Mouse (Mus musculus) retina, adult 2 months (tissue): Measurements from ENCODE around the gene Gmfg.

ENCODE experiments used
- DNase-seq: peaks from one replicate; pipeline ENCODE4 v3.0.0-alpha.2; 2012; ENCODE audit warnings: low read depth, low spot score

The Gmfg gene

DNA sequence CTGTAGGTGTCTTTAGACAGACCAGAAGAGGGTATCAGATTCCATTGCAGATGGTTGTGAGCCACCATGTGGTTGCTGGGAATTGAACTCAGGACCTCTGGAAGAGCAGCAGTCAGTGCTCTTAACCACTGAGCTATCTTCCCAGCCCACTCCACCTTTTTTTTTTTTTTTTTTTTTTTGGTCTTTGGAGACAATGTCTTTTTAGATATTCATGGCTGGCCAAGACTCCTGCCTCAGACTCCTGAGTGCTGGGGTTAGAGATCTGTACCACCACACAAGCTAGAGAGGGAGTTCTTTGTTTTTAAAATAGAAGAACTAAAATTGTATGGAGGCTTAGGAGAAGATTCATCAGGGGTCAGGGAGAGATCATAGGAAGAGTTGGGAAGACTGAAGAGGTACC lies 717 bp downstream of the Gmfg start:
- DNase-seq, result no peak

DNA sequence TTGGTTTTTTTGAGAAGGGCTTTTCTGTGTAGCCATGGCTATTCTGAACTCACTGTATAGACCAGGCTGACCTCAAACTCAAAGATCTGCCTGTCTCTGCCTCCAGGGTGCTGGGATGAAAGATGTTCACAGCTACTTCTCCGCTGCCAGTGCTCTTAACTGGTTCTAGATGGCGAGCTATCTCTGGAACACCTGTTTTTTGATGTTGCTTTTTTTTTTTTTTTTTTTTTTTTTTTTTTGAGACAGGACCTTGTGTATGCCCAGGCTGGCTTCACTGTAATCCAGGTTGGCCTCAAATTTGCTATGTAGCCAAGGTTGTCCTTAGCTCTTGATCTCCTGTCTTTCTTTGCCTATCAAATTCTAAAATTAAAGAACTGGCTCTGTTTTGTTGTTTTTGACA lies 1.5 kb downstream of the Gmfg start:
- DNase-seq, result no peak

DNA sequence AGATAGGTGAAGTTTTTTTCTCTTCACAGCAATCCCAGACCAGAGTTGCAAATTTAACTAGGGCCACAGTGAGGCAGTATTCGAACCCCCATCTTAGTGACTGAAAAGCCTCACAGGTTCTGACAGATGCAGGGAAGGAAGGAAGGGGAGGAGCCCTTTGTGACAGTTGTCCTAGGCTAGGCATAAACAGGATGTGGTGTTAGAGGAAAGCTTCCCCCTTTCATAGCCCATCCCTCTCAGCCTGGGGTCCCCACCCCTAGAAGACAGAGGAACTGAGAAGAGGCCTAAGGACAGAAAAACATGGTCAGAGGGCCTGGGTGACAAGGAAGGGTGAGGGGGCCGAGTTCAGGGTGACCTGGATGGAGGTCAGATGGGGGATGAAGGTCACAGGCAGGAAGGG lies 3.5 kb downstream of the Gmfg start:
- DNase-seq, result no peak

DNA sequence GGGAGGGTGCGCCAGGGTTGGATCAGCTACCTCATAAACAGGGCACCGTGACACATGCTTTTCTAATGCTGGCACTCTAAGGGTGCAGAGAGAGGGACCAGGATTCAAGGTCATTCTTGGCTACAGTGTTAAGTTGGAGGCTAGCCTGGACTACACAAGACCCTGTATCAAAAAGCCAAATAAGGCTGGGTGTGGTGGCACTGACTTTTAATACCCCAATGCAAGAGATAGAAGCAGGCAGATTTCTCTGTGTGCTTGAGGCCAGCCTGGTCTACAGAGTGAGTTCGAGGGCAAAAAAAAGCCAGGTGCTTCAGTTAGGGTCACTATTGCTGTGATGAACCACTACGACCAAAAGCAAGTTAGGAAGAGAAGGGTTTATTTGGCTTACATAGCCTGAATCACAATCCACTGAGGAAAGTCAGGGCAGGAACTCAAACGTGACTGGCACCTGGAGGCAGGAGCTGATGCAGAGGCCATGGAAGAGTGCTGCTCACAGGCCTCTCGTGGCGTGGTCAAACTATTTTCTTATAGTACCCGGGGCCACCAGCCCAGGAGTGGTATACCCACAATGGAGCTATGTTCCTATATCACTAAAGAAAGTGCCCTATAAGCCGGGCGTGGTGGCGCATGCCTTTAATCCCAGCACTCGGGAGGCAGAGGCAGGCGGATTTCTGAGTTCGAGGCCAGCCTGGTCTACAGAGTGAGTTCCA lies 4.7 kb downstream of the Gmfg start:
- DNase-seq, result no peak

DNA sequence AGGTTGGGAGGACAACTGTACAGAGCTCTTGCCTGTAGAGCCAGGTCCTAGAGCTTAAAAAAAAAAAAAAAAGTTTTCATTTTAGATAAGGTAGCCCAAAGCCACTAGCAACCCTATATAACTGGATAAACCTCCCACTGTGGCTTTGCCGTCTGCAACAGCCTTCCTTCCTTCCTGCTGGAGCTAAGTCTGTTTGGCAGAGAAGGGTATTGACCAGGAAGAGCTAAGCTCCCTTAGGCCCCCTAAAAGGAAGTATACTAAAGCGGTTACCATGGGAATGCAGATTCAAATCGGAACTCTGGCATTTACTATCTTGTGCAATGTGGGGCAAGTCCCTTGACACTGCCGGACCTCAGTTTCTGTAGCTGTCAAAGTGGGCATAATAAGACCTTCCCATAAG lies 5.4 kb downstream of the Gmfg start:
- no peak for DNase-seq

DNA sequence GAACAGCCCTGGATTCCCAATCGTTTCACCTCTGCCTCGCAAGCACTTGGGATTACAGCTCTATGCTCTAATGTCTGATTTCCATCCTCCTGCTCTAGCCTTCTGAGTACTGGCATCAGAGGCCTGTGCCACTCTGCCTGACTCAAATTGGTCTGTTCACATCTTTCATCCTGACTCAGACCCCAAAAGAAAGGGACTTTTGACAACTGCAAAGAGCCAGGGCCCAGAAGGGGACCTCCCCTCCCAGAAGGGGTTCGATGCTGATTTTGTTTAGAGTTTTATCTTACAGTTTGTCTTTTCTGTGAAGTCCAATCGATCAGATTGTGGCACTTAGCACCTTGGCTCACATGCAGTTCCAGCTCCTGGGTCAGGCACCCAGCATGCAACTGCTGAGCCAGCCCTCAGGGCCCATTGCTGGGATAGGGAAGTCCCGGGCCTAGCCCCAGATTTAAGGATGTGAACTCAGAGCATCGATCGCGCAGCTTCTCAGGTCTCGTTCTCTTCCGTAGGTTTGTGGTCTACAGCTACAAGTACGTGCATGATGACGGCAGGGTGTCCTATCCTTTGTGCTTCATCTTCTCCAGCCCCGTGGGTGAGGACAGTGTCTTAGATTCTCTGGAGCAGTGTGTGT lies 7.2 kb downstream of the Gmfg start:
- no peak for DNase-seq

DNA sequence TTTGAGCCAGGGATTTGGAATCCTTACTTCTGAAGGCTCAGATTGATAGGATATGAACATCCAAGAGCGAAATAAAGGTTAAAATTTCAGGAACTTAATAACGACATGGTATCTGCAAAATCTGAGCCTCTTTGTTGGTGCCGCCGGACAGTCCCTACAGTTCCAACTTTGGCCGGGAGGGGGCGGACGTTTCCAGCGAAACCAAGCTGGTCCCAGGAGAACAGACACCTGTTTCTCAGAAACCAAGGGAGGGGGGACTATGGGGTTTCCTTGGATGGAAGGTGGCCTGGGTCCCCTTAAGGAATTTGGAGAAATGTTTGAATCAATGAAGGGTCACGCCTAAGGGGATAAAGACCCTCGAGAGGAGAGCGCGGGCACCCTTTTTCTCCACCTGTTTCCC lies 9.2 kb downstream of the Gmfg start:
- peak; percentile 34 for DNase-seq

DNA sequence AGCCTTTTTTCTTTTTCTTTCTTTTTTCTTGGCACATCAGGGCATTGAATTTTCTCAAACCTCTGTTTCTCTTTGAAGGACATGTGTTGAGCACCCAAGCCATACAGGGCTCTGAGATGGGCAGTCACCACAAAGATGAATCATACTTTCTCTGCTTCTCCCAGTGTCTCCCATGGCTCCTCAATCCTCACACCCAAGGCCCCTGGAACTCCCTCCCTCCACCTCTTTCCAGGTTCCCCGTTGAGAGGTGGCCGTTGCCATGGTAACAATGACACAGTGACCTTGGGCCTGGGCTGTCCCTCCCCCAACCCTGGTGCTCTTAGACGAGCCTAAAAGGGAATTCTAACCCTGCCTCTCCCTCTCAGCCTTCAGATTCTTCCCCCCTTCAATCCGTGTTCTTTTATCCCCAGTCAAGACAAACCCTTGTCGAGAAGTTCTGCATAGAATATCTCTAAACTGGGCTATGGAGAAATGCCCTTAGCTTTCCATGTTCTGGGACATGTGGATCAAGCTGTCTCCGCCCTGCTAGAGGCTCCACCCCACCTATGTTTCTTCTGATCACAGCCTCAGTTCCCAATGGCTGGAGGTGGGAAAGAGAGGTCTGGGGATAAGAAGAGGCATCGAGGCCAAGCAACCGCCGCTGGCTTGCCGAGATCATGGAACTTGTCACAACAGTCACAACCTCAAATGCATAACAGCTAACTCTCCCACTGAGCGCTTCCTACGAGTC lies 10.0 kb downstream of the Gmfg start:
- DNase-seq, result no peak

DNA sequence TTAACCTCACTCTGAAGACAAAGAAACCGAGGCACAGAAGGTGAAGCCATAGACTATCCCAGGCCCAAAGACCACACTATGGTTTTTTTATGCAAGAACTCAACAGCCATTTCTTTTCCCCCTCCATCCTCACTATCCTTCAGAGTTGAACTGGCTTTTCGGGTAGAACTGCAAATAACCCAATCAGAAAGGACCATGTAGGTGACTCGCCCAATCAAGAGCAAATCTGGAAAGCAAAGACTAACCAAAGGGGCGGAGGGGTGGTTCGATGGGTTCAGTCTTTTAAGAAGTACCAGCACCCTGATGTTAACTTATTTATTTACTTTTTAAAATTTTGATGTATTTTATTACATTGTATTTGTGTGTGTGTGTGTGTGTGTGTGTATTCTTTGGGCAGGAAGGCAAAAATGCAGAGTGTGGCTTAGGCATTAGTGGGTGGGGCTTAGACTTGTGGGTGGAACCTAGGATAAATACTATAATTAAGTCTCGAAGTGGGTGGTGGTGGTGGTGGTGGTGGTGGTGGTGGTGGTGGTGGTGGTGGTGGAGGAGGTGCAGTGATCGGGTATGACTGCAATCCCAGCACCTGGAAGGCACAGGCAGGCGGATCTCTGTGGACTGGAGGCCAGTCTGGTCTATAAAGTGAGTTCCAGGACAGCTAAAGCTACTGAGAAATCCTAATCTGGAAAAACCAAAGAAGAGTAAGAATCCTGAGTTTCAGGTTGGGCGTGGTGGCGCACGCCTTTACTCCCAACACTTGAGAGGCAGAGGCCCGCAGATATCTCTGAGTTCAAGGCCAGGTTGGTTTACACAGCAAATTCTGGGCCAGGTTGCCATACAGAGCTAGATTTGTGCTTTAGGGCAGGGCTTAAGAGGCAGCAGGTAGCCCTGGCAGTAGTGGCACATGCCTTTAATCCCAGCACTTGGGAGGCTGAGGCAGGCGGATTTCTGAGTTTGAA lies 10.9 kb downstream of the Gmfg start:
- DNase-seq, result no peak

DNA sequence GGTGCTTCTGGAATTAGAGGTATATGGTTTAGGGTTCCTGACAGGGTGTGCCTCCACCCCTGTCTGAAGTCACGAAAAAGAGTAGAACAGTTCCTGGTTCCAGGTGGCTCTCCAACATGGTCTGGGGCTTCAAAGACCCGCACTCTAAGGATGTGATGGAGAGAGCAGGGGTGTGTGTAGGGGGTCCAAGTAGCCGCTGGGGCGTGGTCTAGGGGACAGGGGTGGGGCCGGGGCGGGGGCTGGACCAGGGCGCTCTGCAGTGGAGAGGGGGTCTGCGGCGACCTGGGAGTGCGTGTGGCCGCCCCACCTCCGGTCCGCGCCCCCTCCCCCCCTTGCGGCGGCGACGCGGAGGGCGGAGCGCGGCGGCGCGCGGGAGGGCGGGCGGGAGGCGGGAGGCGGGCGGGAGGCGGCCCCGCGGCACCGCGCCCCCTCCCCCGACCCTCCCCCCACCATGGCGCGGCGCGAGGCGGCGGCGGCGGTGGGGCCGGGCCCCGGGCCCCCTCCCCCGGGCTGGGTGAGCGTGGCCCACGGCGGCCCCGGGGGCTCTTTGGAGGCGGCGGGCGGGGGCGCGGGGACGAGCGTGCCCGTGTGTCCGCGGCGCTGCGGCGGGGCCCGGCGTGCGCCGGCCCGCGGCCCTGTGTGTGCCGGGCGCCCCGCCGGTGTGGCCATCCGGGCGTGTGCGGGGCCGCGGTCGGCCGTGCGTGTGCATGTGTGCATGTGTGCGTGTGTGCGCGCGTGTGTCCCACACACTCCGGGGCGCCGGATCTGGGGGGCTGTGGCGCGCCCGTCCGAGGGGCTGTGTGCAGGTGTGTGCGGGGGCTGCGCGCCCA lies 14.5 kb downstream of the Gmfg start, which contains the start of gene Lrfn1:
Gene Lrfn1, plus strand, starts transcription at position 450 of the 830 bp plus-strand sequence.
- no peak for DNase-seq

DNA sequence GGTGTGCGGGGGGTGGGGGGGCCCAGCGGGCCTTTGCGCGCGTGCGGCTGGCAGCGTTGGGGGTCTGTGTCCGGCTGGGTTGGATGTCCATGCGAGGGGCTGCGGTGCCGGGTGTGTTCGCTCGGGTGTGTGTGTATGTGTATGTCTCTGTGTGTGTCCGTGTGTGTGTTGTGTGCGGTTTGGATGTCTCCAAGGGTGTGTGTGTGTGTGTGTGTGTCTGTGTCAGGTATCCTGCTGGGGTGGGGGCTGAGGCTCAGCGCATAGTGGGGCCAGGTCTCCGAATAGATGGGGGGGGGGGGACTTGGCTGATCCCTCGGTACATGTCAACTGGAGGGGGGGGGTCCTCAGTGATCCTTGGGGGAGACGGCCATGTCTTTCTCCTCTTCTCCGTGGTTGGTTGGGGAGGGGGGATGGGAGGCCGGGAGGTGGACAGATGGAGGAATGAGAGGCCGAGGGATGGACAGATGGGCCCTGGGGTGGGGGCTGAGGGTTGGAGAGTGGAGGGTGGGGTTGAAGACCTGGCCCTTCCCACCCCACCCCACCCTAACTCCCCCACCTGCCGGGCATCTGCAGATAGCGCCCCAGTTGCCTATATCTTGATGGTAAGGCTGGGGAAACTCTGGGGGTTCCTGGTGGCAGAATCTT lies 15.2 kb downstream of the Gmfg start:
- DNase-seq, result no peak

DNA sequence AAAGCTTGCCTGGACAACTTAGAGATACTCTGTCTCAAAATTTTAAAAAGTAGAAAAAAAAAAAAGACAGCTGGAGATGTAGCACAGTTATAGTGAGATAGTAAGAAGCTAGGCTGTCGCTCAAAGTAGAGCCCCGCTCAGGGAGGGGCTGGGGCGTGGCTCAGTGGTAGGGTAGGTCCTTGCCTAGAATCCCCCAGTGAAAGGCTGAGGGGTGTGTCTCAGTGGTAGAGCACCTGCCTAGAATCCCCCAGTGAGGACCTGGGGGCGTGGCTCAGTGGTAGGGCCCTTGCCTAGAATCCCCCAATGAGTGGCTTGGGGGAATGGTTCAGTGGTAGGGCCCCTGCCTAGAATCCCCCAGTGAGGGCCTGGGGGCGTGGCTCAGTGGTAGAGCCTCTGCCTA lies 23.1 kb downstream of the Gmfg start:
- no peak for DNase-seq

DNA sequence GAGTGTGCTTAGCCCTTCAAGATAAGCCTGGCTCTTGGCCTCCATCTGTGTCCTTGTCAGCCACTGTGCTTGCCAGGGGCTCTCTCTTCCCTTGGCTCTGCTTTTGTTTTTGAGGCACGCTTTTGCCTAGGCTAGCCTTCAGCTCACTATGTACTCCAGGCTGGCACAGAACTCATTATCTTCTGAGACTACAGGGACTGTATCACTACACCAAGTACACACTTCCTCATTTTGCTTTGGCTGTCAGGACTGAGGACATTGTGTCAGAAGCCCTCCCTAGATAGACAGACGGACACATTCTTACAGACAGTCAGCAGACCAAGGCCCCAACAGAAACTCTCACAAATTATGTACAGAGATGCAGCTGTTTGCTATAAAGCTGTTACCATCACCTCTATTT lies 25.5 kb downstream of the Gmfg start:
- DNase-seq, result no peak

DNA sequence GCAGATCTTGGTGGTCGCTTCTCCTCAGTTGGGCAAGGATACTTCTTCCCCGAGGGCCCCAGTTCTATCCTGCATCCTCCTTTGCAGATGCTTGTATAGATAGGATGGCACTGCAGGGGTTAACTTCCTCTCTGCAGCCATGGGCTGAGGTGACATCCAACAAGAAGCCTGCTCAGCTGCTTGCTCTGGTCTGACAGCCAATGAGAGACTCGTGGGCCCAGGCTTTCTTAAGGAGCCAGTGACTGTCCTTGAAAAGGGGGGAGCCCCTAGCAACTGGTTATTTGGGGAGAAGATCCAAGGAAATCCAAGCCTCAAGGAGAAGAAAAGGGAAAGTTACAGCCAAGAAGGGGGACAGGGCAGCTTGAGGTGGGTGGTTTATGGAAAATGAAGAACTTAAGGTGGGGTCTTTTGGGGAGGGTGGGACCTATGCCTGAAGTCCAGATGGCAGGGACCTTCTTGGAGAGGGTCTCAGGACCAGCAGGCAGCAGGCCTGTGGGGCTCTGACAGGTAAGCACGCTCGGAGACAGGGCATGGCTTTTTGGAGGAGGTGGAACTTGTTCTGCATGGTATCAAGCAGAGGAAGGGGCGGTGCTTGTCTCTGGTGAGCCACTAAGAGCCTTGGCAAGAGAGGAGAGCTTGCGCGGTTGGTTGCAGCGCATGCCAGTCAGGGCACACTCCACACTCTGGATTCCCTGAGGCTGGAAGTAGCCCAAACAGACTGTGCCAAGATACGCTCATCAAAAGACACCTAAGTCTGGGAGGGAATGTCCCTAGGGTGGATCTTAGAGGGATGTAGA lies 27.4 kb downstream of the Gmfg start:
- DNase-seq, result peak; percentile 26

DNA sequence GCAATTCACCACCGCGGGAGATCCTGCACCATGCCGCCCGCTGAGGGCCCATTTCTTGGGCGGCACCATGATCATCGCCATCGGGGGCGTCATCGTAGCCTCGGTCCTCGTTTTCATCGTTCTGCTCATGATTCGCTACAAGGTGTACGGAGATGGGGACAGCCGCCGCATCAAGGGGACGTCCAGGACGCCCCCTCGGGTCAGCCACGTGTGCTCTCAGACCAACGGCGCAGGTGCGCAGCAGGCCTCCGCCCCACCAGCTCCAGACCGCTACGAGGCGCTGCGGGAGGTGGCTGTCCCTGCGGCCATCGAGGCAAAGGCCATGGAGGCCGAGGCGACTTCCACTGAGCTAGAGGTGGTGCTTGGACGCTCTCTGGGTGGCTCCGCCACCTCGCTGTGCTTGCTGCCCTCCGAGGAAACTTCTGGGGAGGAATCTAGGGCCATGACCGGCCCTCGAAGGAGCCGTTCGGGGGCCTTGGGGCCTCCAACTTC lies 29.5 kb downstream of the Gmfg start:
- no peak for DNase-seq

DNA sequence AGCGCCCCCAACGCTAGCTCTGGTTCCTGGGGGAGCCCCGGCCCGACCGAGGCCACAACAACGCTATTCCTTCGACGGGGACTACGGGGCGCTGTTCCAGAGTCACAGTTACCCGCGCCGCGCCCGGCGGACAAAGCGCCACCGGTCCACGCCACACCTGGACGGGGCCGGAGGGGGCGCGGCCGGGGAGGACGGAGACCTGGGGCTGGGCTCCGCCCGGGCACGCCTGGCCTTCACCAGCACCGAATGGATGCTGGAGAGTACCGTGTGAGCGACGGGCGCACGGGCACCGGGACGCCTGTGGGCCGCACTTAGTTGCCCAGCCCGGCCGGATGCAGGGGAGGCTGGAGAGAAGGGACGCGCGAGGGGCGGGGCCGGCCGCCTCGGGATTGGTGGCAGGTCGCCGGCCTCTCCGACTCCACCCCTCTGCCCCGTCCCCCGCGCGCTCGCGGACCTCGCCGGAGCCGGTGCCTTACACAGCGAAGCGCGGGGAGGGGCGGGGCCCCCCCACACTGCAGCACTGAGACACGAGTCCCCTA lies 30.0 kb downstream of the Gmfg start:
- no peak for DNase-seq

DNA sequence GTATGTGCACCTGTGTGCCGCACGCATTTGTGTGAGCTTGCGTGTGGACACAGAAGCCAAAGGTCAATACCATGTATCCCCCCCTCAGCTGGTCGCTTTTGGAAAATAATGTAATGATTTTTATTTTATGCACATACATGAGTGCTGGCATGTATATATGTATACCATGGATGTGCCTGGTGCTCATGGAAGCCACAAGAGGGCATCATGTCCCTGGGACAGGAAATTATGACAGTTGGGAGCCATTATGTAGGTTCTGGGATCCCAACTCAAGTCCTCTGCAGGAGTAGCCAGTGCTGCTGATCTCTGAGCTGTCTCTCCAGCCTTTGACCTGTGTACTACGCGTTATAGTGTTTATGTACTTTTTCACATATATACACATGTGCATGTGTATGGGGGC lies 38.9 kb downstream of the Gmfg start:
- no peak for DNase-seq

DNA sequence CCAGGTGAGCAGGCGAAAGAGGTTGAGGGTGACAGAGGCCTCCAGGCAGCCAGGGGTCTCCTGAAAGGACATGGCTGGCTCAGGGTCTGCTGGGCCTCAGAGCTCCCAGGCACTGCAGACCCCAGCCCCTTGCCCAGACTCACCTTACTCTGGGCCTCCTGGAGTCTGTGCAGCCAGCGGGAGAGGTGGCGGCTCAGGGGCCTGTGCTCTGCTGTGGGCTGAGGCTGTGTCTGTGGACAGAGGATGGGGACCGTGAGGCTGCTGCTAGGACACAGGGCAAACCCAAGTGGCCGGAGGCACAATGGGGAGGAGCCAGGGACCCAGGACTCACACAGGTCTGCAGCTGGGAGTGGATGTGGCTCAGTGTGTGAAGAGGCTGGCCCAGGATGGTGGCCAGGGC lies 40.1 kb downstream of the Gmfg start:
- no peak for DNase-seq

DNA sequence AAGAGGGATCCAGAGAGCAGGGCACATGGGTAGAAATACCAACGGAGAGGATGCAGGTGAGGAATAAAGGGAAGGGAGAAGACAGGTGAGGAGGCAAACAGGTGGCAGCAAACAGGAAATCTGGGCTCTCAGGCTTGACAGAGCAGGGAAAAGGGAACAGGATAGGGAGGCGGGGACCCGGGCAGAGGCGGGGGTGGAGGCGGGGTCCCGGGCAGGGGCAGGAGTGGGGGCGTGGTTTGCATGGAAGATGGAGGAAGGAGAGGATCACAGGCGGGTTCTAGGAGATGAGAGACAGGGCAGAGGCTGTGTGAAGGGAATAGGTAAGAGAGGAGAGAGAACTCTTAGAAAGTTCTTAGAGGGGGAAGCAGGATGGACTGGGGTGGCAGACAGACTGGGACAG lies 41.6 kb downstream of the Gmfg start:
- DNase-seq, result no peak
